Mouse (Mus musculus): ENCODE measurements at regions not wholly inside any gene's neighbourhood (a gene's known extent, or its start where the extent isn't known, plus 50 kb on each side); places are given as distances from the start of the nearest gene placed in this dataset.

- WGBS: 65% methylated on average over 7 of the region's 7 CpGs
- Histone ChIP-seq H3K36me3 (replicated peaks) (no peaks in the 10 kb centered on the region), H3K4me3 (no peak overlapping the region), H3K4me1 (no peaks in the 10 kb centered on the region), H3K9me3 (no peaks in the 10 kb centered on the region), H3K4me2 (no peak overlapping the region), H3K9ac (no peak overlapping the region), H3K27me3 (replicated peaks) (no peaks in the 10 kb centered on the region), H3K27ac (no peak overlapping the region)
- ATAC-seq (replicated peaks): peak; percentile 52; the same call in 1 of the 2 replicates
These were observed 168.1 kb upstream of the Fn1 start for GRCm38 (mm10) chr1:71821099-71821498.

GRCm38 (mm10) chr1:71816306-71816705 is 163.3 kb upstream of the Fn1 start:
- 80% methylated on average over 9 of the region's 9 CpGs for WGBS
- ATAC-seq (replicated peaks): no peak
- no peaks in the 10 kb centered on the region for H3K9me3 ChIP-seq
- no peaks in the 10 kb centered on the region for H3K27me3 ChIP-seq (replicated peaks)
- no peak overlapping the region for H3K27ac ChIP-seq
- no peaks in the 10 kb centered on the region for H3K36me3 ChIP-seq (replicated peaks)
- no peak overlapping the region for H3K4me2 ChIP-seq
- no peak overlapping the region for H3K9ac ChIP-seq
- no peaks in the 10 kb centered on the region for H3K4me1 ChIP-seq
- no peak overlapping the region for H3K4me3 ChIP-seq

GRCm38 (mm10) chr1:71814141-71814540 is 161.1 kb upstream of the Fn1 start:
- WGBS: 78% methylated on average over 4 of the region's 4 CpGs
- H3K27me3 ChIP-seq (replicated peaks): no peaks in the 10 kb centered on the region

GRCm38 (mm10) chr1:71812171-71812695 is 159.2 kb upstream of the Fn1 start:
- Histone ChIP-seq H3K27me3 (replicated peaks) (no peaks in the 10 kb centered on the region), H3K4me1 (no peaks in the 10 kb centered on the region), H3K27ac (no peak overlapping the region), H3K4me3 (no peak overlapping the region), H3K36me3 (replicated peaks) (no peaks in the 10 kb centered on the region), H3K9me3 (no peaks in the 10 kb centered on the region), H3K4me2 (no peak overlapping the region), H3K9ac (no peak overlapping the region)
- 94% methylated on average over 11 of the region's 11 CpGs for WGBS
- ATAC-seq (replicated peaks): no peak

More at GRCm38 (mm10) chr1:71814141-71814540, 161.1 kb upstream of the Fn1 start:
- Histone ChIP-seq H3K9ac (no peak overlapping the region), H3K27ac (no peak overlapping the region), H3K4me1 (no peaks in the 10 kb centered on the region), H3K36me3 (replicated peaks) (no peaks in the 10 kb centered on the region), H3K4me3 (no peak overlapping the region), H3K9me3 (no peaks in the 10 kb centered on the region), H3K4me2 (no peak overlapping the region)
- no peak for ATAC-seq (replicated peaks)

- Histone ChIP-seq H3K9ac (no peak overlapping the region), H3K9me3 (no peaks in the 10 kb centered on the region), H3K4me3 (no peak overlapping the region), H3K4me1 (no peaks in the 10 kb centered on the region), H3K36me3 (replicated peaks) (no peaks in the 10 kb centered on the region), H3K27me3 (replicated peaks) (no peaks in the 10 kb centered on the region), H3K4me2 (no peak overlapping the region), H3K27ac (no peak overlapping the region)
- no peak for ATAC-seq (replicated peaks)
- 93% methylated on average over 11 of the region's 11 CpGs for WGBS
These were observed 158.3 kb upstream of the Fn1 start for GRCm38 (mm10) chr1:71811196-71811788.

- Histone ChIP-seq H3K4me3 (no peak overlapping the region), H3K36me3 (replicated peaks) (no peaks in the 10 kb centered on the region), H3K27me3 (replicated peaks) (no peaks in the 10 kb centered on the region), H3K4me1 (no peaks in the 10 kb centered on the region), H3K27ac (no peak overlapping the region), H3K9me3 (no peaks in the 10 kb centered on the region), H3K9ac (no peak overlapping the region), H3K4me2 (no peak overlapping the region)
- ATAC-seq (replicated peaks): no peak
- 45% methylated on average over 1 of the region's 1 CpGs for WGBS
These were observed 155.0 kb upstream of the Fn1 start for GRCm38 (mm10) chr1:71808005-71808404.

GRCm38 (mm10) chr1:71807586-71807985 is 154.6 kb upstream of the Fn1 start:
- 64% methylated on average over 4 of the region's 4 CpGs for WGBS
- no peak overlapping the region for H3K4me2 ChIP-seq
- H3K4me1 ChIP-seq: no peaks in the 10 kb centered on the region
- H3K27me3 ChIP-seq (replicated peaks): no peaks in the 10 kb centered on the region
- H3K36me3 ChIP-seq (replicated peaks): no peaks in the 10 kb centered on the region
- H3K9me3 ChIP-seq: no peaks in the 10 kb centered on the region
- H3K27ac ChIP-seq: no peak overlapping the region
- H3K9ac ChIP-seq: no peak overlapping the region
- no peak overlapping the region for H3K4me3 ChIP-seq
- no peak for ATAC-seq (replicated peaks)

- no peak overlapping the region for H3K4me2 ChIP-seq
- no peaks in the 10 kb centered on the region for H3K4me1 ChIP-seq
- no peak overlapping the region for H3K4me3 ChIP-seq
- no peak overlapping the region for H3K27ac ChIP-seq
- H3K36me3 ChIP-seq (replicated peaks): no peaks in the 10 kb centered on the region
- ATAC-seq (replicated peaks): no peak
- H3K9me3 ChIP-seq: no peaks in the 10 kb centered on the region
- H3K9ac ChIP-seq: no peak overlapping the region
- no peaks in the 10 kb centered on the region for H3K27me3 ChIP-seq (replicated peaks)
- WGBS: 69% methylated on average over 9 of the region's 9 CpGs
These were observed 148.5 kb upstream of the Fn1 start for GRCm38 (mm10) chr1:71801283-71802066.

GRCm38 (mm10) chr1:71800581-71800980 is 147.6 kb upstream of the Fn1 start:
- no peaks in the 10 kb centered on the region for H3K27me3 ChIP-seq (replicated peaks)
- no peak for ATAC-seq (replicated peaks)
- H3K4me3 ChIP-seq: no peak overlapping the region
- H3K4me2 ChIP-seq: no peak overlapping the region
- no peaks in the 10 kb centered on the region for H3K9me3 ChIP-seq
- 57% methylated on average over 2 of the region's 2 CpGs for WGBS
- no peak overlapping the region for H3K27ac ChIP-seq
- H3K4me1 ChIP-seq: no peaks in the 10 kb centered on the region
- H3K36me3 ChIP-seq (replicated peaks): no peaks in the 10 kb centered on the region
- no peak overlapping the region for H3K9ac ChIP-seq

GRCm38 (mm10) chr1:71798636-71799035 is 145.6 kb upstream of the Fn1 start:
- Histone ChIP-seq H3K27me3 (replicated peaks) (no peaks in the 10 kb centered on the region), H3K9ac (no peak overlapping the region), H3K4me1 (no peaks in the 10 kb centered on the region), H3K27ac (no peak overlapping the region), H3K4me2 (no peak overlapping the region), H3K4me3 (no peak overlapping the region), H3K36me3 (replicated peaks) (no peaks in the 10 kb centered on the region), H3K9me3 (no peaks in the 10 kb centered on the region)
- 78% methylated on average over 9 of the region's 9 CpGs for WGBS
- ATAC-seq (replicated peaks): no peak

GRCm38 (mm10) chr1:71788408-71788807 is 135.4 kb upstream of the Fn1 start:
- H3K4me3 ChIP-seq: no peak overlapping the region
- no peaks in the 10 kb centered on the region for H3K4me1 ChIP-seq
- no peak overlapping the region for H3K4me2 ChIP-seq
- no peak overlapping the region for H3K27ac ChIP-seq
- no peak overlapping the region for H3K9ac ChIP-seq
- H3K36me3 ChIP-seq (replicated peaks): no peaks in the 10 kb centered on the region
- no peak for ATAC-seq (replicated peaks)
- WGBS: 73% methylated on average over 1 of the region's 1 CpGs
- no peaks in the 10 kb centered on the region for H3K27me3 ChIP-seq (replicated peaks)
- H3K9me3 ChIP-seq: no peaks in the 10 kb centered on the region

- H3K9ac ChIP-seq: no peak overlapping the region
- no peak overlapping the region for H3K4me2 ChIP-seq
- no peak overlapping the region for H3K4me3 ChIP-seq
- H3K4me1 ChIP-seq: no peaks in the 10 kb centered on the region
- no peaks in the 10 kb centered on the region for H3K9me3 ChIP-seq
- H3K27me3 ChIP-seq (replicated peaks): no peaks in the 10 kb centered on the region
- no peak for ATAC-seq (replicated peaks)
- no peaks in the 10 kb centered on the region for H3K36me3 ChIP-seq (replicated peaks)
- WGBS: 84% methylated on average over 2 of the region's 2 CpGs
- no peak overlapping the region for H3K27ac ChIP-seq
These were observed 131.9 kb upstream of the Fn1 start for GRCm38 (mm10) chr1:71784880-71785279.

- no peak overlapping the region for H3K4me2 ChIP-seq
- no peak for ATAC-seq (replicated peaks)
- H3K4me3 ChIP-seq: no peak overlapping the region
- no peaks in the 10 kb centered on the region for H3K9me3 ChIP-seq
- peaks cover 9% of the 10 kb centered on the region for H3K4me1 ChIP-seq
- H3K27me3 ChIP-seq (replicated peaks): no peaks in the 10 kb centered on the region
- 92% methylated on average over 8 of the region's 8 CpGs for WGBS
- H3K9ac ChIP-seq: no peak overlapping the region
- no peak overlapping the region for H3K27ac ChIP-seq
- H3K36me3 ChIP-seq (replicated peaks): no peaks in the 10 kb centered on the region
These were observed 125.3 kb upstream of the Fn1 start for GRCm38 (mm10) chr1:71778292-71778691.
